Mouse (Mus musculus): ENCODE results near the gene Cd38.

- no peak for TF ChIP-seq GATA1 (IDR thresholded peaks at IDR 0.05; ENCODE audit: low read length)
- TF ChIP-seq TAL1 (IDR thresholded peaks at IDR 0.05; ENCODE audit: low read length): no peak
Observed at GRCm38 (mm10) chr5:43822199-43822598, 46.2 kb upstream of the Cd38 start.
